Mouse (Mus musculus): ENCODE data around the gene Ccn1. TPM values are rescaled to one million over a fixed set of nuclear protein-coding genes. Genes with fewer than 3 reads are reported as not detected.

The Ccn1 gene
- 10 to 100 TPM; 18.2 to 21.4 TPM for total RNA-seq (2021)
- long read RNA-seq, experiment 1, transcript Ccn1-201 (5 exons, 2,019 nt) = major isoform, 17 of 22 reads
- long read RNA-seq, experiment 1, partial matches to known transcripts = 5 of 22 reads
- long read RNA-seq, experiment 1, other reads (novel, unspliced or antisense) = 0 of 22 reads
- long read RNA-seq, experiment 2, transcript Ccn1-201 (5 exons, 2,019 nt) = major isoform, 17 of 21 reads
- long read RNA-seq, experiment 2, partial matches to known transcripts = 3 of 21 reads
- long read RNA-seq, experiment 2, other reads (novel, unspliced or antisense) = 1 of 21 reads

GRCm38 (mm10) chr3:145649852-145650202 is at the start of gene Ccn1:
Gene Ccn1, minus strand, starts transcription at chr3:145649981.
- peak; percentile 86 for DNase-seq

GRCm38 (mm10) chr3:145693361-145693760 is 43.6 kb upstream of the Ccn1 start:
- DNase-seq = no peak

GRCm38 (mm10) chr3:145692037-145692436 is 42.3 kb upstream of the Ccn1 start:
- no peak for DNase-seq

GRCm38 (mm10) chr3:145691415-145691814 is 41.6 kb upstream of the Ccn1 start:
- DNase-seq = no peak

- DNase-seq = no peak
These were observed 39.5 kb upstream of the Ccn1 start for GRCm38 (mm10) chr3:145689271-145689670.

GRCm38 (mm10) chr3:145687836-145688235 is 38.1 kb upstream of the Ccn1 start:
- no peak for DNase-seq

GRCm38 (mm10) chr3:145684604-145685441 is 35.0 kb upstream of the Ccn1 start:
- DNase-seq = peak; percentile 53

- no peak for DNase-seq
These were observed 34.4 kb upstream of the Ccn1 start for GRCm38 (mm10) chr3:145684201-145684600.

- DNase-seq = no peak
These were observed 31.7 kb upstream of the Ccn1 start for GRCm38 (mm10) chr3:145681348-145681935.

- DNase-seq = no peak
These were observed 30.9 kb upstream of the Ccn1 start for GRCm38 (mm10) chr3:145680686-145681085.

- DNase-seq = no peak
These were observed 26.4 kb upstream of the Ccn1 start for GRCm38 (mm10) chr3:145676212-145676611.

GRCm38 (mm10) chr3:145674815-145675214 is 25.0 kb upstream of the Ccn1 start:
- DNase-seq = no peak

- no peak for DNase-seq
These were observed 16.6 kb upstream of the Ccn1 start for GRCm38 (mm10) chr3:145666383-145666782.

GRCm38 (mm10) chr3:145656993-145657713 is 7.4 kb upstream of the Ccn1 start:
- DNase-seq = no peak

- DNase-seq = no peak
These were observed 5.2 kb upstream of the Ccn1 start for GRCm38 (mm10) chr3:145654944-145655343.

GRCm38 (mm10) chr3:145654028-145654427 is 4.2 kb upstream of the Ccn1 start:
- no peak for DNase-seq

GRCm38 (mm10) chr3:145653191-145653940 is 3.6 kb upstream of the Ccn1 start:
- peak; percentile 78 for DNase-seq

- peak; percentile 69 for DNase-seq
These were observed 2.7 kb upstream of the Ccn1 start for GRCm38 (mm10) chr3:145652322-145653131.

GRCm38 (mm10) chr3:145651978-145652321 is 2.2 kb upstream of the Ccn1 start:
- no peak for DNase-seq

GRCm38 (mm10) chr3:145651029-145651977 is 1.5 kb upstream of the Ccn1 start:
- peak; percentile 31 for DNase-seq

Measured in gastrocnemius, postnatal 25 days (tissue).